ENCODE assay signal across 9 mouse cellular contexts in the genomic region with DNA sequence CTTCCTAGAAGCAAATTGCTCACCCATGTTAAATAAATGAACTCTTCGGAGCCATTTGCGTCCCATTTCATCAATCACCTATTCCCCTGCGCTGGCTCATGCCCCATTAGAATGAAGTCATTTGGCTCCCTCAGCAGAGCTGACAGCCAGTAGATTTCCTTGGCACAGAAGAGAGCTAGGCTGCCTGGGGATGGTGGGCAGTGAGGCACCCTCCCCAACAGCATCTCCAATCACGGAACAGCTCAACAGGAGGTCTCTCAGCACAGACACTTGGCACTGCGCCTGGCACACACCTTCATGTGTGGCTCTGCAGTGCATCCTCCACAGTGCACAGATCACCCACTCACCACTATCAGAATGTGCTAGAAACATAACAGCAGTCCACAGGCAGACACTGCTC.
A peak's percentile ranks its signal among the peaks of the same experiment; 100 is the strongest.
DNase-seq lines count a peak whose midpoint lies in the region; ATAC-seq and TF ChIP-seq lines count a peak whose summit lies in the region.
"Had no signal": no experiment of that assay in that cellular context is flagged by ENCODE, and none has a peak within 500 bp of the region (broad histone marks: within the 10 kb centered on the region; RNA-seq: fewer than 3 reads in every experiment).

No protein-coding gene starts in this region.

- peak; percentile 2 for DNase-seq in ovary, postnatal 14 days (ENCODE audit: low spot score)
- no peak for DNase-seq in ovary, adult 18-20 months (ENCODE audit: low spot score)
- peak; percentile 19 for DNase-seq in embryonic facial prominence, embryonic 14.5 days (ENCODE audit: low spot score)
- DNase-seq in layer of hippocampus, postnatal 10 days (ENCODE audit: low spot score in 2 of 2), result peak; percentile 49 to 65
- peak; percentile 82 for DNase-seq in right cerebral cortex, adult 18-20 months
- DNase-seq in liver, postnatal 0 days, result no peak

- no peak overlapping the region for H3K9ac ChIP-seq in embryonic facial prominence, embryonic 14.5 days (ENCODE audit: low read depth, low read length)
- H3K9ac ChIP-seq in liver, postnatal 0 days (replicated peaks), result no peak overlapping the region
- no peak overlapping the region for H3K9ac ChIP-seq in liver, embryonic 12.5 days

- peaks cover 22% of the 10 kb centered on the region for H3K36me3 ChIP-seq in embryonic facial prominence, embryonic 14.5 days (ENCODE audit: control insufficient read depth, insufficient read depth, low read length)
- peaks cover 14% of the 10 kb centered on the region for H3K36me3 ChIP-seq in liver, postnatal 0 days (replicated peaks; ENCODE audit: insufficient read depth, low read length)
- peaks cover 45% of the 10 kb centered on the region for H3K36me3 ChIP-seq in liver, embryonic 12.5 days

- WGBS in embryonic facial prominence, embryonic 14.5 days, result 81% methylated on average over 5 of the region's 5 CpGs
- WGBS in liver, postnatal 0 days (ENCODE audit: insufficient replicate concordance), result 82% methylated on average over 5 of the region's 5 CpGs
- WGBS in liver, embryonic 12.5 days (ENCODE audit: insufficient replicate concordance), result 85% methylated on average over 5 of the region's 5 CpGs

- no peaks in the 10 kb centered on the region for H3K9me3 ChIP-seq in embryonic facial prominence, embryonic 14.5 days (ENCODE audit: control insufficient read depth, low read length)
- H3K9me3 ChIP-seq in liver, postnatal 0 days (ENCODE audit: low read length), result no peaks in the 10 kb centered on the region
- no peaks in the 10 kb centered on the region for H3K9me3 ChIP-seq in liver, embryonic 12.5 days (replicated peaks)

- no peak for TF ChIP-seq CTCF in liver, postnatal 0 days (IDR thresholded peaks at IDR 0.05; ENCODE audit: low read depth)

- no peak overlapping the region for H3K4me3 ChIP-seq in embryonic facial prominence, embryonic 14.5 days (ENCODE audit: low read depth, low read length)
- no peak overlapping the region for H3K4me3 ChIP-seq in liver, postnatal 0 days (ENCODE audit: low read depth, low read length)
- H3K4me3 ChIP-seq in liver, embryonic 12.5 days, result no peak overlapping the region
- H3K4me3 ChIP-seq: heart, adult 2 months had no signal

- H3K4me2 ChIP-seq in embryonic facial prominence, embryonic 14.5 days (ENCODE audit: low read depth, low read length), result no peak overlapping the region
- no peak overlapping the region for H3K4me2 ChIP-seq in liver, postnatal 0 days (ENCODE audit: low read depth, low read length)
- no peak overlapping the region for H3K4me2 ChIP-seq in liver, embryonic 12.5 days

- no peaks in the 10 kb centered on the region for H3K4me1 ChIP-seq in embryonic facial prominence, embryonic 14.5 days (ENCODE audit: control insufficient read depth, insufficient read depth, low read length)
- no peaks in the 10 kb centered on the region for H3K4me1 ChIP-seq in liver, postnatal 0 days (ENCODE audit: insufficient read depth)
- no peaks in the 10 kb centered on the region for H3K4me1 ChIP-seq in liver, embryonic 12.5 days

- no peak for TF ChIP-seq EP300 in liver, postnatal 0 days (IDR thresholded peaks at IDR 0.05; ENCODE audit: low read depth)

- no peak overlapping the region for H3K27ac ChIP-seq in embryonic facial prominence, embryonic 14.5 days (replicated peaks; ENCODE audit: low read depth, low read length)
- H3K27ac ChIP-seq in liver, postnatal 0 days (ENCODE audit: low read depth), result no peak overlapping the region
- no peak overlapping the region for H3K27ac ChIP-seq in liver, embryonic 12.5 days
- H3K27ac ChIP-seq: heart, adult 2 months had no signal

- no peaks in the 10 kb centered on the region for H3K27me3 ChIP-seq in embryonic facial prominence, embryonic 14.5 days (replicated peaks; ENCODE audit: control insufficient read depth, insufficient read depth, low read length)
- H3K27me3 ChIP-seq in liver, postnatal 0 days (ENCODE audit: insufficient read depth, low read length), result no peaks in the 10 kb centered on the region
- H3K27me3 ChIP-seq in liver, embryonic 12.5 days (replicated peaks), result no peaks in the 10 kb centered on the region

- peak; percentile 53; the same call in 1 of the 2 replicates for ATAC-seq in embryonic facial prominence, embryonic 14.5 days (ENCODE audit: low read depth)
- ATAC-seq in activated CD4-positive, CD25-positive, alpha-beta regulatory T cell, adult 4 months, result no peak
- no peak for ATAC-seq in liver, postnatal 0 days
- no peak for ATAC-seq in liver, embryonic 12.5 days

Comparison
In these comparisons a context has a peak if more than half of its experiments do, and no peak if none do; other contexts are left out.
1. DNase-seq: peak in ovary, postnatal 14 days (single experiment), embryonic facial prominence, embryonic 14.5 days (single experiment), layer of hippocampus, postnatal 10 days (2 of 2) and right cerebral cortex, adult 18-20 months (single experiment); none in ovary, adult 18-20 months (single experiment) and liver, postnatal 0 days (single experiment).